Mouse (Mus musculus): Measurements from ENCODE around the gene Celf6. TPM values are rescaled to one million over a fixed set of nuclear protein-coding genes. Genes with fewer than 3 reads are reported as not detected.

Gene Celf6
- 37.3 and 46.4 TPM in 2 replicates for polyA plus RNA-seq (2015; fragmentation: Nextera tagmentation; extraction: Ambion mirVana)

GRCm38 (mm10) chr9:59577844-59578504 lies at the start of gene Celf6:
TSS of gene Celf6 (plus strand) at chr9:59577917.
- Histone ChIP-seq H3K27me3 (peaks cover 39% of the 10 kb centered on the region), H3K36me3 (no peaks in the 10 kb centered on the region), H3K4me3 (replicated peaks) (peak within 1 kb of the TSS; percentile 51), H3K9ac (replicated peaks) (peak within 1 kb of the TSS; percentile 67), H3K4me2 (replicated peaks) (peak within 1 kb of the TSS; percentile 58), H3K9me3 (no peaks in the 10 kb centered on the region), H3K4me1 (replicated peaks) (peaks cover 28% of the 10 kb centered on the region), H3K27ac (peak within 1 kb of the TSS; percentile 69)
- WGBS = 2% methylated on average over 45 of the region's 61 CpGs
- ATAC-seq = peak; percentile 98

GRCm38 (mm10) chr9:59528274-59528673 lies 49.4 kb upstream of the Celf6 start:
- ATAC-seq = no peak
- Histone ChIP-seq H3K4me2 (replicated peaks) (no peak overlapping the region), H3K27ac (no peak overlapping the region), H3K4me1 (replicated peaks) (no peaks in the 10 kb centered on the region), H3K9ac (replicated peaks) (no peak overlapping the region), H3K9me3 (no peaks in the 10 kb centered on the region), H3K27me3 (no peaks in the 10 kb centered on the region), H3K36me3 (no peaks in the 10 kb centered on the region), H3K4me3 (replicated peaks) (no peak overlapping the region)
- WGBS = 91% methylated on average over 2 of the region's 2 CpGs

- no peaks in the 10 kb centered on the region for H3K9me3 ChIP-seq
- 21% methylated on average over 5 of the region's 5 CpGs for WGBS
- ATAC-seq = no peak
- H3K4me1 ChIP-seq (replicated peaks) = no peaks in the 10 kb centered on the region
- H3K4me2 ChIP-seq (replicated peaks) = no peak overlapping the region
- no peak overlapping the region for H3K4me3 ChIP-seq (replicated peaks)
- no peak overlapping the region for H3K27ac ChIP-seq
- H3K27me3 ChIP-seq = no peaks in the 10 kb centered on the region
- H3K9ac ChIP-seq (replicated peaks) = no peak overlapping the region
- no peaks in the 10 kb centered on the region for H3K36me3 ChIP-seq
These were observed 46.1 kb upstream of the Celf6 start for GRCm38 (mm10) chr9:59531645-59532044.

- Histone ChIP-seq H3K27me3 (0 out of 2 replicates have a peak, but pooled peaks cover 9% of the 10 kb centered on the region), H3K9me3 (no peaks in the 10 kb centered on the region), H3K9ac (replicated peaks) (no peak overlapping the region), H3K4me1 (replicated peaks) (no peaks in the 10 kb centered on the region), H3K36me3 (no peaks in the 10 kb centered on the region), H3K4me3 (replicated peaks) (no peak overlapping the region), H3K4me2 (replicated peaks) (no peak overlapping the region), H3K27ac (no peak overlapping the region)
- 73% methylated on average over 2 of the region's 2 CpGs for WGBS
- ATAC-seq = no peak
These were observed 44.3 kb upstream of the Celf6 start for GRCm38 (mm10) chr9:59533422-59533821.

GRCm38 (mm10) chr9:59533889-59534288 lies 43.8 kb upstream of the Celf6 start:
- no peaks in the 10 kb centered on the region for H3K9me3 ChIP-seq
- H3K36me3 ChIP-seq = no peaks in the 10 kb centered on the region
- H3K4me3 ChIP-seq (replicated peaks) = no peak overlapping the region
- ATAC-seq = no peak
- no peak overlapping the region for H3K4me2 ChIP-seq (replicated peaks)
- H3K9ac ChIP-seq (replicated peaks) = no peak overlapping the region
- 84% methylated on average over 4 of the region's 4 CpGs for WGBS
- H3K4me1 ChIP-seq (replicated peaks) = peaks cover under 1% of the 10 kb centered on the region
- 0 out of 2 replicates have a peak, but pooled peaks cover 9% of the 10 kb centered on the region for H3K27me3 ChIP-seq
- H3K27ac ChIP-seq = no peak overlapping the region

GRCm38 (mm10) chr9:59537651-59538050 lies 40.1 kb upstream of the Celf6 start:
- no peak overlapping the region for H3K4me2 ChIP-seq (replicated peaks)
- ATAC-seq = no peak
- H3K4me1 ChIP-seq (replicated peaks) = peaks cover 28% of the 10 kb centered on the region
- no peaks in the 10 kb centered on the region for H3K36me3 ChIP-seq
- H3K27me3 ChIP-seq = 0 out of 2 replicates have a peak, but pooled peaks cover 9% of the 10 kb centered on the region
- H3K4me3 ChIP-seq (replicated peaks) = no peak overlapping the region
- no peak overlapping the region for H3K27ac ChIP-seq
- H3K9me3 ChIP-seq = no peaks in the 10 kb centered on the region
- no peak overlapping the region for H3K9ac ChIP-seq (replicated peaks)
- WGBS = 88% methylated on average over 3 of the region's 3 CpGs

- no peaks in the 10 kb centered on the region for H3K9me3 ChIP-seq
- H3K36me3 ChIP-seq = no peaks in the 10 kb centered on the region
- ATAC-seq = peak; percentile 95
- H3K4me2 ChIP-seq (replicated peaks) = peak within 1 kb of the TSS; percentile 82
- WGBS = 8% methylated on average over 55 of the region's 55 CpGs
- peak within 1 kb of the TSS; percentile 79 for H3K9ac ChIP-seq (replicated peaks)
- peak within 1 kb of the TSS; percentile 63 for H3K4me3 ChIP-seq (replicated peaks)
- peaks cover 33% of the 10 kb centered on the region for H3K4me1 ChIP-seq (replicated peaks)
- H3K27ac ChIP-seq = peak within 1 kb of the TSS; percentile 30; the same call in 1 of the 2 replicates
- 0 out of 2 replicates have a peak, but pooled peaks cover 9% of the 10 kb centered on the region for H3K27me3 ChIP-seq
These were observed 38.1 kb upstream of the Celf6 start, which contains the start of the genes Hexa and Tmem202 for GRCm38 (mm10) chr9:59539441-59540137. TSS of gene Hexa (plus strand) at chr9:59539540. TSS of gene Tmem202 (minus strand) at chr9:59539847.

- Histone ChIP-seq H3K27me3 (0 out of 2 replicates have a peak, but pooled peaks cover 9% of the 10 kb centered on the region), H3K27ac (no peak overlapping the region), H3K4me2 (replicated peaks) (peak overlapping the region; percentile 82), H3K4me1 (replicated peaks) (peaks cover 33% of the 10 kb centered on the region), H3K4me3 (replicated peaks) (no peak overlapping the region), H3K36me3 (no peaks in the 10 kb centered on the region), H3K9me3 (no peaks in the 10 kb centered on the region), H3K9ac (replicated peaks) (no peak overlapping the region)
- 97% methylated on average over 6 of the region's 6 CpGs for WGBS
- ATAC-seq = no peak
These were observed 36.1 kb upstream of the Celf6 start for GRCm38 (mm10) chr9:59541617-59542016.

GRCm38 (mm10) chr9:59542766-59543324 lies 34.9 kb upstream of the Celf6 start:
- Histone ChIP-seq H3K27me3 (0 out of 2 replicates have a peak, but pooled peaks cover 2% of the 10 kb centered on the region), H3K4me1 (replicated peaks) (peaks cover 33% of the 10 kb centered on the region), H3K4me3 (replicated peaks) (no peak overlapping the region), H3K27ac (no peak overlapping the region), H3K4me2 (replicated peaks) (no peak overlapping the region), H3K36me3 (no peaks in the 10 kb centered on the region), H3K9ac (replicated peaks) (no peak overlapping the region; the same call in 1 of the 2 replicates), H3K9me3 (no peaks in the 10 kb centered on the region)
- no peak for ATAC-seq

GRCm38 (mm10) chr9:59544739-59545138 lies 33.0 kb upstream of the Celf6 start:
- Histone ChIP-seq H3K4me1 (replicated peaks) (peaks cover 28% of the 10 kb centered on the region), H3K27ac (no peak overlapping the region), H3K27me3 (no peaks in the 10 kb centered on the region), H3K4me2 (replicated peaks) (no peak overlapping the region), H3K36me3 (no peaks in the 10 kb centered on the region), H3K9ac (replicated peaks) (no peak overlapping the region), H3K9me3 (no peaks in the 10 kb centered on the region), H3K4me3 (replicated peaks) (no peak overlapping the region)
- ATAC-seq = no peak
- 89% methylated on average over 5 of the region's 5 CpGs for WGBS

- no peak for ATAC-seq
- Histone ChIP-seq H3K27me3 (no peaks in the 10 kb centered on the region), H3K4me3 (replicated peaks) (no peak overlapping the region), H3K36me3 (0 out of 2 replicates have a peak, but pooled peaks cover 3% of the 10 kb centered on the region), H3K9me3 (no peaks in the 10 kb centered on the region), H3K4me1 (replicated peaks) (0 out of 2 replicates have a peak, but pooled peaks cover 3% of the 10 kb centered on the region), H3K27ac (no peak overlapping the region), H3K4me2 (replicated peaks) (no peak overlapping the region), H3K9ac (replicated peaks) (no peak overlapping the region)
- 88% methylated on average over 1 of the region's 1 CpGs for WGBS
These were observed 29.8 kb upstream of the Celf6 start for GRCm38 (mm10) chr9:59547869-59548268.

- no peak for ATAC-seq
- Histone ChIP-seq H3K9me3 (no peaks in the 10 kb centered on the region), H3K4me3 (replicated peaks) (no peak overlapping the region), H3K9ac (replicated peaks) (no peak overlapping the region), H3K4me2 (replicated peaks) (no peak overlapping the region), H3K27me3 (no peaks in the 10 kb centered on the region), H3K36me3 (peaks cover 5% of the 10 kb centered on the region; the same call in 1 of the 2 replicates), H3K4me1 (replicated peaks) (no peaks in the 10 kb centered on the region), H3K27ac (no peak overlapping the region)
- 53% methylated on average over 2 of the region's 2 CpGs for WGBS
These were observed 28.7 kb upstream of the Celf6 start for GRCm38 (mm10) chr9:59548961-59549487.
